Comparison of ENCODE assay signal across 17 mouse cellular contexts in genomic region chr7:35043266-35043817, GRCm38 (mm10). TPM values are rescaled to one million over a fixed set of nuclear protein-coding genes. Genes with fewer than 3 reads are reported as not detected.
DNase-seq lines count a peak whose midpoint lies in the region; ATAC-seq and TF ChIP-seq lines count a peak whose summit lies in the region.
"Had no signal": no experiment of that assay in that cellular context is flagged by ENCODE, and none has a peak within 500 bp of the region (broad histone marks: within the 10 kb centered on the region; RNA-seq: fewer than 3 reads in every experiment).

No protein-coding gene starts in this region.

- DNase-seq in adrenal gland, postnatal 10 days = peak; percentile 42
- no peak for DNase-seq in adrenal gland, postnatal 4 days (ENCODE audit: low spot score in 2 of 2)
- no peak for DNase-seq in kidney, adult 9 months
- DNase-seq in midbrain, embryonic 10.5 days (ENCODE audit: low spot score) = no peak
- no peak for DNase-seq in cerebellum, adult 11 months
- DNase-seq: thymus, adult 18-20 months had no signal

- no peak overlapping the region for H3K27ac ChIP-seq in kidney, embryonic 16.5 days (ENCODE audit: low read length)
- H3K27ac ChIP-seq in midbrain, embryonic 15.5 days = no peak overlapping the region
- no peak overlapping the region for H3K27ac ChIP-seq in midbrain, embryonic 10.5 days (replicated peaks)
- H3K27ac ChIP-seq: forebrain, embryonic 12.5 days; kidney, postnatal 0 days; limb, embryonic 12.5 days; macrophage had no signal

- H3K27me3 ChIP-seq in kidney, embryonic 16.5 days (ENCODE audit: insufficient read depth, low read length) = no peaks in the 10 kb centered on the region
- H3K27me3 ChIP-seq in midbrain, embryonic 15.5 days (replicated peaks) = no peaks in the 10 kb centered on the region
- no peaks in the 10 kb centered on the region for H3K27me3 ChIP-seq in midbrain, embryonic 10.5 days (ENCODE audit: low read depth, poor library complexity, severe bottlenecking)
- no peaks in the 10 kb centered on the region for H3K27me3 ChIP-seq in myocyte (ENCODE audit: control insufficient read depth, insufficient read depth, insufficient read length)
- H3K27me3 ChIP-seq: forebrain, embryonic 12.5 days; limb, embryonic 12.5 days had no signal

- no peak overlapping the region for H3K4me2 ChIP-seq in kidney, embryonic 16.5 days (replicated peaks; ENCODE audit: low read depth, low read length)
- H3K4me2 ChIP-seq in midbrain, embryonic 15.5 days = no peak overlapping the region
- H3K4me2 ChIP-seq in myocyte (ENCODE audit: low read depth) = no peak overlapping the region
- H3K4me2 ChIP-seq: forebrain, embryonic 12.5 days; heart, embryonic 11.5 days; limb, embryonic 12.5 days had no signal

- WGBS in kidney, embryonic 16.5 days = 94% methylated on average over 10 of the region's 10 CpGs
- 91% methylated on average over 10 of the region's 10 CpGs for WGBS in midbrain, embryonic 15.5 days
- WGBS in midbrain, embryonic 10.5 days = 96% methylated on average over 10 of the region's 10 CpGs

- no peaks in the 10 kb centered on the region for H3K9me3 ChIP-seq in kidney, embryonic 16.5 days (ENCODE audit: low read length)
- no peaks in the 10 kb centered on the region for H3K9me3 ChIP-seq in midbrain, embryonic 15.5 days
- no peaks in the 10 kb centered on the region for H3K9me3 ChIP-seq in midbrain, embryonic 10.5 days (replicated peaks)
- H3K9me3 ChIP-seq: forebrain, embryonic 12.5 days; G1E; limb, embryonic 12.5 days had no signal

- H3K9ac ChIP-seq in kidney, embryonic 16.5 days (replicated peaks; ENCODE audit: low read length) = no peak overlapping the region
- H3K9ac ChIP-seq in midbrain, embryonic 15.5 days = no peak overlapping the region
- H3K9ac ChIP-seq: forebrain, embryonic 12.5 days; limb, embryonic 12.5 days had no signal

- H3K79me2 ChIP-seq in myocyte (ENCODE audit: control insufficient read depth, insufficient read depth) = peaks cover 28% of the 10 kb centered on the region

- ATAC-seq in kidney, embryonic 16.5 days (ENCODE audit: low FRiP score, low TSS enrichment) = peak; percentile 58
- ATAC-seq in midbrain, embryonic 15.5 days (replicated peaks) = 0 out of 2 replicates have a peak, but pooled peaks have one; percentile 34
- ATAC-seq: CD4-positive, CD25-positive, alpha-beta regulatory T cell, adult 4 months had no signal

- peak; percentile 43 for TF ChIP-seq POLR2A in myocyte (IDR thresholded peaks at IDR 0.05; ENCODE audit: insufficient read length, low read depth)

- H3ac ChIP-seq in myocyte (ENCODE audit: control insufficient read depth, insufficient read length) = no peak overlapping the region

- H3K4me3 ChIP-seq in kidney, embryonic 16.5 days (ENCODE audit: low read length) = no peak overlapping the region
- no peak overlapping the region for H3K4me3 ChIP-seq in midbrain, embryonic 15.5 days
- H3K4me3 ChIP-seq in midbrain, embryonic 10.5 days = no peak overlapping the region
- H3K4me3 ChIP-seq in myocyte = no peak overlapping the region
- H3K4me3 ChIP-seq: forebrain, embryonic 12.5 days; left cerebral cortex, adult 2 months; limb, embryonic 12.5 days had no signal

- H3K36me3 ChIP-seq in kidney, embryonic 16.5 days (ENCODE audit: insufficient read depth, low read length) = peaks cover 44% of the 10 kb centered on the region
- peaks cover 12% of the 10 kb centered on the region; the same call in 1 of the 2 replicates for H3K36me3 ChIP-seq in midbrain, embryonic 15.5 days (replicated peaks)
- peaks cover 81% of the 10 kb centered on the region for H3K36me3 ChIP-seq in midbrain, embryonic 10.5 days
- peaks cover 37% of the 10 kb centered on the region for H3K36me3 ChIP-seq in myocyte (ENCODE audit: control insufficient read depth, insufficient read depth)

- H3K4me1 ChIP-seq in kidney, embryonic 16.5 days (ENCODE audit: insufficient read depth, low read length) = no peaks in the 10 kb centered on the region
- no peaks in the 10 kb centered on the region; the same call in 1 of the 2 replicates for H3K4me1 ChIP-seq in midbrain, embryonic 15.5 days
- no peaks in the 10 kb centered on the region for H3K4me1 ChIP-seq in midbrain, embryonic 10.5 days
- H3K4me1 ChIP-seq: forebrain, embryonic 12.5 days had no signal

TF ChIP-seq in myocyte, 11 proteins besides CTCF, POLR2A, EP300 and RAD21:
- TF ChIP-seq TCF12 (IDR thresholded peaks at IDR 0.05; ENCODE audit: insufficient read depth, poor library complexity, severe bottlenecking) (no peak), USF1 (IDR thresholded peaks at IDR 0.05; ENCODE audit: low read depth) (no peak), REST (IDR thresholded peaks at IDR 0.05; ENCODE audit: insufficient read depth, insufficient read length) (no peak), SRF (IDR thresholded peaks at IDR 0.05; ENCODE audit: control insufficient read depth, insufficient read length, low read depth) (no peak), E2F4 (IDR thresholded peaks at IDR 0.05; ENCODE audit: insufficient read depth) (no peak), CEBPB (IDR thresholded peaks at IDR 0.05; ENCODE audit: insufficient read depth, poor library complexity, severe bottlenecking) (no peak), TCF3 (IDR thresholded peaks at IDR 0.05; ENCODE audit: insufficient read length, low read depth) (no peak), MYOG (IDR thresholded peaks at IDR 0.05; ENCODE audit: control insufficient read depth in 1 of 3, insufficient read depth in 1 of 3, insufficient read length in 2 of 3, low read depth in 2 of 3) (no peak), MYOD1 (IDR thresholded peaks at IDR 0.05; ENCODE audit: control insufficient read depth in 1 of 3, insufficient read length in 2 of 3, low read depth in 2 of 3) (no peak), MAX (IDR thresholded peaks at IDR 0.05; ENCODE audit: low read depth) (no peak), POLR2AphosphoS2 (IDR thresholded peaks at IDR 0.05; ENCODE audit: insufficient read length, low read depth) (no peak)

RNA-seq across cellular contexts. Expression of gene Cebpg, which starts 13.0 kb away (rescaled TPM):
- 10 to 100 TPM; 41.6 to 51.3 TPM for total RNA-seq in adrenal gland, postnatal 10 days (2021)
- total RNA-seq in adrenal gland, postnatal 4 days (2021) = 10 to 100 TPM; 32.1 to 33.9 TPM
- polyA plus RNA-seq in kidney, embryonic 16.5 days (2015; fragmentation: Nextera tagmentation; extraction: Ambion mirVana) = 31.9 and 33.3 TPM in 2 replicates
- polyA plus RNA-seq in midbrain, embryonic 15.5 days (2015; fragmentation: Nextera tagmentation; extraction: Ambion mirVana) = 30.8 and 31.5 TPM in 2 replicates
- polyA plus RNA-seq in midbrain, embryonic 10.5 days (2016; fragmentation: Nextera tagmentation; extraction: Ambion mirVana) = 44.9 and 45.7 TPM in 2 replicates
- polyA plus RNA-seq in myocyte (2012; fragmentation: generic; extraction: Trizol) = 25.0 TPM
